Mouse (Mus musculus): ENCODE data around the gene Adamts8. TPM values are rescaled to one million over a fixed set of nuclear protein-coding genes. Genes with fewer than 3 reads are reported as not detected.

Gene Adamts8
- polyA plus RNA-seq, 1 experiment from 2014 or later, result 1.5 TPM

GRCm38 (mm10) chr9:31002528-31002927, 60.2 kb downstream of the Adamts8 start:
- 75% methylated on average over 4 of the region's 4 CpGs for WGBS

GRCm38 (mm10) chr9:31009334-31009733, 67.0 kb downstream of the Adamts8 start:
- no peak overlapping the region for H3K4me3 ChIP-seq
- no peak overlapping the region for H3K9ac ChIP-seq
- ATAC-seq (ENCODE audit: low read depth), result no peak
- H3K4me1 ChIP-seq (replicated peaks), result no peaks in the 10 kb centered on the region
- H3K36me3 ChIP-seq, result no peaks in the 10 kb centered on the region
- no peaks in the 10 kb centered on the region for H3K27me3 ChIP-seq
- no peaks in the 10 kb centered on the region for H3K9me3 ChIP-seq
- 68% methylated on average over 2 of the region's 2 CpGs for WGBS
- no peak overlapping the region for H3K4me2 ChIP-seq
- H3K27ac ChIP-seq (replicated peaks), result no peak overlapping the region

More at GRCm38 (mm10) chr9:31002528-31002927, 60.2 kb downstream of the Adamts8 start:
- Histone ChIP-seq H3K27ac (replicated peaks) (no peak overlapping the region), H3K4me1 (replicated peaks) (no peaks in the 10 kb centered on the region), H3K4me2 (no peak overlapping the region), H3K9ac (no peak overlapping the region), H3K4me3 (no peak overlapping the region), H3K36me3 (no peaks in the 10 kb centered on the region), H3K9me3 (no peaks in the 10 kb centered on the region), H3K27me3 (no peaks in the 10 kb centered on the region)
- no peak for ATAC-seq (ENCODE audit: low read depth)

GRCm38 (mm10) chr9:31010040-31010439, 67.7 kb downstream of the Adamts8 start:
- Histone ChIP-seq H3K9me3 (no peaks in the 10 kb centered on the region), H3K4me3 (no peak overlapping the region), H3K4me2 (no peak overlapping the region), H3K36me3 (no peaks in the 10 kb centered on the region), H3K27me3 (no peaks in the 10 kb centered on the region), H3K9ac (no peak overlapping the region), H3K27ac (replicated peaks) (no peak overlapping the region), H3K4me1 (replicated peaks) (no peaks in the 10 kb centered on the region)
- WGBS, result 46% methylated on average over 3 of the region's 3 CpGs
- no peak for ATAC-seq (ENCODE audit: low read depth)

- 64% methylated on average over 3 of the region's 3 CpGs for WGBS
- no peak overlapping the region for H3K4me2 ChIP-seq
- H3K27ac ChIP-seq (replicated peaks), result no peak overlapping the region
- ATAC-seq (ENCODE audit: low read depth), result no peak
- H3K36me3 ChIP-seq, result no peaks in the 10 kb centered on the region
- H3K4me1 ChIP-seq (replicated peaks), result no peaks in the 10 kb centered on the region
- no peak overlapping the region for H3K9ac ChIP-seq
- H3K4me3 ChIP-seq, result no peak overlapping the region
- H3K9me3 ChIP-seq, result no peaks in the 10 kb centered on the region
- H3K27me3 ChIP-seq, result no peaks in the 10 kb centered on the region
Observed at GRCm38 (mm10) chr9:31010749-31011148, 68.4 kb downstream of the Adamts8 start.

DNA sequence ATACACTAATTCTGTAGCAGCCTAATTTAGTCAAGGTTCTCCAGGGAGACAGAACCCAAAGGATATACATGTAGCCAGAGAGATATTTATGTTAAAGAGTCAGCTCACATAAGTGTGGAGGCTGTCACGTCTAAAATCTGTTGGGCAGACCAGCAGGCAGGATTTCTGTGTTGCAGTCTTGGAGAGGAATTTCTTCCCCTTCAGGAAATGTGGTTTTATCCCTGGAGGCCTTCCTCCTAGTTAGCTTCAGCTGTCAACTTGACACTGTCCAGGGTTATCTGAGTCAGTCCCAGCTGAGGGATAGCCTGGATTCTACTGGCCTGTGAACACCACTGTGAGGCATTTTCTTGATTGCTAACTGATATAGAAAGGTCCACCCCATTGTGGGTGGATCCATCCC, 69.2 kb downstream of the Adamts8 start:
- H3K4me1 ChIP-seq (replicated peaks), result no peaks in the 10 kb centered on the region
- H3K4me2 ChIP-seq, result no peak overlapping the region
- no peak overlapping the region for H3K9ac ChIP-seq
- no peak for ATAC-seq (ENCODE audit: low read depth)
- H3K27me3 ChIP-seq, result no peaks in the 10 kb centered on the region
- WGBS, result 39% methylated on average over 1 of the region's 1 CpGs
- no peaks in the 10 kb centered on the region for H3K9me3 ChIP-seq
- no peak overlapping the region for H3K4me3 ChIP-seq
- no peak overlapping the region for H3K27ac ChIP-seq (replicated peaks)
- H3K36me3 ChIP-seq, result no peaks in the 10 kb centered on the region

DNA sequence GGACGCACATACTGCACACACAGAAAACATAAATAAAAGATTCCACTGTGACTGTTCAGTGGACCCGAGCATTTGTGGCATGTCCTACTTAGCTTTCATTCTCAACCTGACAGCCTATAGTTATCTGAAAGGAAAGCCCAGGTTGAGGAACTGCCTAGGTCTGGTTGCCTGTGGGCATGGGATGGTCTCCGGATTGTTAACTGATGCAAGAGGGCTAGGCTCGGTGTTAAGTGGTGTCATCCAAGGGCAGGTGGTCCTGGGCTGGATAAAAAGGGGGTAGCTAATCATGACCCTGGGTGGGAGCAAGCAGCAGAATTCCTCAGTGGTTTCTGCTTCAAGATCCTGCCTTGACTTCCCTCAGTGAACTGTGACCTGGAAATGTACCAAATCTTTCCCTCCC, 70.3 kb downstream of the Adamts8 start:
- Histone ChIP-seq H3K27ac (replicated peaks) (no peak overlapping the region), H3K4me3 (no peak overlapping the region), H3K4me1 (replicated peaks) (no peaks in the 10 kb centered on the region), H3K27me3 (no peaks in the 10 kb centered on the region), H3K36me3 (no peaks in the 10 kb centered on the region), H3K9me3 (no peaks in the 10 kb centered on the region), H3K9ac (no peak overlapping the region), H3K4me2 (no peak overlapping the region)
- 85% methylated on average over 4 of the region's 4 CpGs for WGBS
- no peak for ATAC-seq (ENCODE audit: low read depth)

GRCm38 (mm10) chr9:31013415-31013814, 71.1 kb downstream of the Adamts8 start:
- Histone ChIP-seq H3K27ac (replicated peaks) (no peak overlapping the region), H3K9me3 (no peaks in the 10 kb centered on the region), H3K36me3 (no peaks in the 10 kb centered on the region), H3K4me1 (replicated peaks) (no peaks in the 10 kb centered on the region), H3K4me3 (no peak overlapping the region), H3K4me2 (no peak overlapping the region), H3K27me3 (no peaks in the 10 kb centered on the region), H3K9ac (no peak overlapping the region)
- 87% methylated on average over 4 of the region's 4 CpGs for WGBS
- no peak for ATAC-seq (ENCODE audit: low read depth)

Other genes with a start within 250 kb of the Adamts8 start
- 7.8 and 8.8 TPM in 2 replicates for gene Adamts15, start 20.1 kb upstream of the Adamts8 start, polyA plus RNA-seq (2015; fragmentation: Nextera tagmentation; extraction: Ambion mirVana)
- gene Zbtb44, start 88.1 kb downstream of the Adamts8 start, polyA plus RNA-seq (2015; fragmentation: Nextera tagmentation; extraction: Ambion mirVana), result 3.9 and 4.7 TPM in 2 replicates
- 0.39 and 0.63 TPM in 2 replicates for gene St14, start 189.3 kb downstream of the Adamts8 start, polyA plus RNA-seq (2015; fragmentation: Nextera tagmentation; extraction: Ambion mirVana)